Mouse (Mus musculus): ENCODE results near the gene Gsk3b. TPM values are rescaled to one million over a fixed set of nuclear protein-coding genes. Genes with fewer than 3 reads are reported as not detected.
A peak's percentile ranks its signal among the peaks of the same experiment; 100 is the strongest.

The Gsk3b gene
- polyA plus RNA-seq, 1 experiment from 2014 or later, result 130 TPM

DNA sequence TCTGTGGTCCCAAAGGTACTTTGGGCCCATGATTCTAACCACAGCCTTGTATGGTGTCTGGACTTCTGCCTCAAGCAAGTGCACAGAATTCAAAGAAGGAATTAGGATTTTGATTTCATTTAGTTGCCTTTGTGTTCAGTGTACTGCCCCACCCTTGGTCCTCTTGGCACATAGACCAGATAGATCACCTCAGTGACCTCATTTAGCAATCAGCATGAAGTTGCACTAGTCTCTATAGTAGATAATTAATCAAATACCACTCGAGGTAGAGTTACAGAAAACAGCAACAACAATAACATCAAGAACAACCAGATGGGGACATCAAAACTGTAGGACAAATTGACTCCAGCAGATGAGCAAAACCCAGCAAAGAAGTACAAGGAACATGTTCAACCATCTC, 8.6 kb upstream of the Gsk3b start:
- H3K27ac ChIP-seq (ENCODE audit: low read depth, low read length), result no peak overlapping the region
- H3K9ac ChIP-seq (ENCODE audit: low read length), result no peak overlapping the region
- H3K4me1 ChIP-seq (ENCODE audit: control insufficient read depth, insufficient read depth, low read length), result no peaks in the 10 kb centered on the region
- H3K27me3 ChIP-seq (replicated peaks; ENCODE audit: control insufficient read depth, insufficient read depth, low read length), result no peaks in the 10 kb centered on the region
- DNase-seq (ENCODE audit: low spot score), result no peak
- no peak overlapping the region for H3K4me2 ChIP-seq (ENCODE audit: low read length)
- WGBS, result 73% methylated on average over 1 of the region's 1 CpGs
- ATAC-seq, result no peak
- no peaks in the 10 kb centered on the region for H3K9me3 ChIP-seq (replicated peaks; ENCODE audit: control insufficient read depth, low read length)
- no peak overlapping the region for H3K4me3 ChIP-seq (ENCODE audit: low read depth, low read length)
- H3K36me3 ChIP-seq (ENCODE audit: control insufficient read depth, insufficient read depth, low read length), result no peaks in the 10 kb centered on the region

DNA sequence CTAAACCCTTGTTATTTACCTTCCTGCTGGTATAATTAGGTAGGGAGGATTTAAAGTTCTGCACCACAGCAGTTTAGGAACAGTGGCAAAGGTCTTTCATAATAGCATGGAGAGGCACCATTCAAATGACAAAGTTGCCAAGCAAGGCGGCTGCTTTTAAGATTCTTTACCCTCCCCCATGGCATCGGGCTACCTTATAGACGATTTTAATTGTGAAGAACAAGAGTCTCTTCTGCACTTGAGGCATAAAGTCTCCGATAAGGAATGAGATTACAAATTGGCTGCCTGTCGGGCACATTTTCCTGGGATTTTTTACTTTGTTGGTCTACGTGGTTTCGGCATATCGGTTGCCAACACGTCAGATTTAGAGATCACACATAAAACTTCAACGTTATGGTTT, 1.6 kb upstream of the Gsk3b start:
- Histone ChIP-seq H3K4me2 (ENCODE audit: low read length) (peak overlapping the region; percentile 72), H3K27me3 (replicated peaks; ENCODE audit: control insufficient read depth, insufficient read depth, low read length) (no peaks in the 10 kb centered on the region), H3K36me3 (ENCODE audit: control insufficient read depth, insufficient read depth, low read length) (no peaks in the 10 kb centered on the region), H3K9me3 (replicated peaks; ENCODE audit: control insufficient read depth, low read length) (no peaks in the 10 kb centered on the region), H3K4me1 (ENCODE audit: control insufficient read depth, insufficient read depth, low read length) (peaks cover 8% of the 10 kb centered on the region), H3K4me3 (ENCODE audit: low read depth, low read length) (peak overlapping the region; percentile 98), H3K9ac (ENCODE audit: low read length) (peak overlapping the region; percentile 97), H3K27ac (ENCODE audit: low read depth, low read length) (peak overlapping the region; percentile 100)
- 12% methylated on average over 10 of the region's 10 CpGs for WGBS
- DNase-seq (ENCODE audit: low spot score), result peak; percentile 46
- no peak for ATAC-seq

DNA sequence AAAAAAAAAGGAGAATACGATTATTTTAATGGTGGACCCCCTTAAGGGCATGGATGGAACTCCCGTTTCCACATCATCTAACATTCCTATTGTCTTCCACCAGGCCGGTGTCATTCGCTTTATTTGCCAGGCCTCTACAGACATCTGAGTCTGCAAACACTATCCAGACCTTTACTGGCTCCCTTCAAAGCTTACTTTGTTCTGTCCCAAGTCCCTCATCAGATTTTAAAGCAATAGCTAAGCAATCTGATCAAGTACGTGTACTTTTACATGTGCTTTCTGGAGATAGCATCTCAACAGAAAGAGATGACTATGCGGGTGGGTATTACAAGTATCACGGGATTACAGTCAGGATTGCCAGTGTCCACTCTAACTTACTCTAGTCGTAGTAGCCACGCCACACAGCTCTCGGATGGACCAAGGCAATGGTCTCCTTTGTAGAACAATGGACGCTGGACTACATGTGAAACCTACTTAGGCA, 1.1 kb upstream of the Gsk3b start:
- WGBS, result 2% methylated on average over 11 of the region's 11 CpGs
- DNase-seq (ENCODE audit: low spot score) (peak; percentile 58), ATAC-seq (no peak)
- peak overlapping the region; percentile 97 for H3K9ac ChIP-seq (ENCODE audit: low read length)
- peak overlapping the region; percentile 98 for H3K4me3 ChIP-seq (ENCODE audit: low read depth, low read length)
- H3K4me1 ChIP-seq (ENCODE audit: control insufficient read depth, insufficient read depth, low read length), result peaks cover 8% of the 10 kb centered on the region
- peak overlapping the region; percentile 72 for H3K4me2 ChIP-seq (ENCODE audit: low read length)
- no peaks in the 10 kb centered on the region for H3K36me3 ChIP-seq (ENCODE audit: control insufficient read depth, insufficient read depth, low read length)
- peak overlapping the region; percentile 100 for H3K27ac ChIP-seq (ENCODE audit: low read depth, low read length)
- no peaks in the 10 kb centered on the region for H3K9me3 ChIP-seq (replicated peaks; ENCODE audit: control insufficient read depth, low read length)
- H3K27me3 ChIP-seq (replicated peaks; ENCODE audit: control insufficient read depth, insufficient read depth, low read length), result no peaks in the 10 kb centered on the region

DNA sequence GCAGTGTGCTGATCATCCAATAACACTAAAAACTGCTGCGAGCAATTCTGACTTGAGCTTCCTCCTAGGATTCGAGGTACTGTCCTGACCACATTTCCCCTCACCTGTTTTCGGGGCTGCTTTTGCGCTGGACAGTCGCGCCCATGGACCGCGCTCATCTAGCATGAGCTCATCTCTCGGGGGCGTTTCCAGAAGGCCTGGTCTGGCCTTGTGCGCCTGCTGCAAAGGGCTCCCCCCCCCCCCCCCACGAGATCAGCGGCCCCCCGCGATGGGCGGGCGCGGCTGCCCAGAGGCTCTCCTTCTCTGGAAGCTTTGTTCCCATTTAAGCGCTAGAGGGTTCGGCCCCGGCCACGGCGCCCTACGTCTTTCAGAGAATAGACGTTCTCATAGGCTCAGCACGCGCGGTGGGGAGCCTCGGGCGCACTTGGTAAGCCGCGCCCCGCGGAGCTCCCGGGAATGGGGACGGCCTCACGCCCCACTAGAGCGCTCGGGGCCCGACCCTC, 624 bp upstream of the Gsk3b start:
- Histone ChIP-seq H3K27ac (ENCODE audit: low read depth, low read length) (peak overlapping the region; percentile 100), H3K9ac (ENCODE audit: low read length) (peak overlapping the region; percentile 97), H3K4me2 (ENCODE audit: low read length) (peak overlapping the region; percentile 72), H3K36me3 (ENCODE audit: control insufficient read depth, insufficient read depth, low read length) (no peaks in the 10 kb centered on the region), H3K4me1 (ENCODE audit: control insufficient read depth, insufficient read depth, low read length) (peaks cover 11% of the 10 kb centered on the region), H3K4me3 (ENCODE audit: low read depth, low read length) (peak overlapping the region; percentile 98), H3K9me3 (replicated peaks; ENCODE audit: control insufficient read depth, low read length) (no peaks in the 10 kb centered on the region), H3K27me3 (replicated peaks; ENCODE audit: control insufficient read depth, insufficient read depth, low read length) (no peaks in the 10 kb centered on the region)
- WGBS, result 1% methylated on average over 32 of the region's 40 CpGs
- DNase-seq (ENCODE audit: low spot score), result no peak
- no peak; the same call in 1 of the 2 replicates for ATAC-seq

DNA sequence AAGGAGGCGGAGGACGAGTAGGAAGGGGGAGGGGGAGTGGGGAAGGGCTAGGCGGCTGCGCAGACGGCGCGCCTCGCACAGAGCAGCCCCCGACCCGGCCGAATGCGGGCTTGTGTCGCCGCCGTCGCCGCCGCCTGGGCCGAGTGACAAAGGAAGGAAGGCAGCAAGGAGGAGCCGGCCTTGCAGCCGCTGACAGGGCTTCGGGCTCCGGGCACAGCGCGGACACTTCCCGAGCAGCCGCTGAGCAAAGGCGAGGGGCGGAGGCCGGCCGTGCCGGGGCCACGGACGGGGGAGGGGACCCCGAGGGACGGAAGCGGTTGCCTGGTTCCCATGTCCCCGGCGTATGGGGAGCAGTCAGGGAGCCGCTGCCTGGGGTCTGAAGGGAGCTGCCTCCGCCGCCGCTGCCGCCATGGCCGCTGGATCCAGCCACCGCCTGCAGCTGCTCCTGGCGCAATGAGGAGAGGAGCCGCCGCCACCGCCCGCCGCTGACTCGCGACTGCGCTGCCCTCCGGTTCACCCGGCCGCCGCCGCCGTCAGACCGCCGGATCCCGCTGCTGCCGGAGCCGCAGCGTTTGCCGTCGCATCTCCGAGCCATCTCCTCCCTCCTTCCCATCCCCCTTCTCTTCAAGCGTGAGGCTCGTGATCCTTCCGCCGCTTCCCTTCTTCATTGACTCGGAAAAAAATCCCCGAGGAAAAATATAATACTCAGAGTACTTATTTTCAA, 808 bp downstream of the Gsk3b start:
- peak overlapping the region; percentile 100 for H3K27ac ChIP-seq (ENCODE audit: low read depth, low read length)
- WGBS, result 0% methylated on average over 51 of the region's 76 CpGs

DNA sequence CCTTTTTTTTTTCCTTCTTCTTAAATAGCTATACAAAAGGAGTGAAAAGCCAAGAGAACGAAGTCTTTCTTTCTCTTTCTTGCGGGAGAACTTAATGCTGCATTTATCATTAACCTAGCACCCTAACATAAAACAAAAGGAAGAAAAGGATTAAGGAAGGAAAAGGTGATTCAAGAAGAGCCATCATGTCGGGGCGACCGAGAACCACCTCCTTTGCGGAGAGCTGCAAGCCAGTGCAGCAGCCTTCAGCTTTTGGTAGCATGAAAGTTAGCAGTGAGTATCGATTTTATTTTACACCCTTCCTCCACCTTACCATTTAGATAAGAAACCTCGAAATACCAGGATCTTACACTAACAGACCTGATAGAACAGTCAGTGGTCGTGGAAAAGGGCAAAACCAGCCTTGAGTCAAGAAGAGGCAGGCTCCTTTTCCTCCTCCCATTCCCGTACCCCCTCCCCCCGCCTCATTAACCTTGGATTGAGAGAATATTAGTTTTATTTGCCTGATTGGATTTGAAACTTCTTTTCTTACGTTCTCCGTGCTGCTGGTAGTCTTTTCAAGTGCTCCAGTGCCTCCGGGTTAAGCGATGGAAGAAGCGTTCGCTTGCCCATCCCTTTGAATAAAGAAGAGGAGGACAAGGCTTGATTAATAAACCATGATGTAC, 1.7 kb downstream of the Gsk3b start:
- WGBS, result under 1% methylated on average over 17 of the region's 17 CpGs
- H3K4me1 ChIP-seq (ENCODE audit: control insufficient read depth, insufficient read depth, low read length), result peaks cover 29% of the 10 kb centered on the region
- no peak for ATAC-seq
- peak overlapping the region; percentile 94 for H3K4me2 ChIP-seq (ENCODE audit: low read length)
- H3K9ac ChIP-seq (ENCODE audit: low read length), result peak overlapping the region; percentile 99
- no peaks in the 10 kb centered on the region for H3K9me3 ChIP-seq (replicated peaks; ENCODE audit: control insufficient read depth, low read length)
- no peaks in the 10 kb centered on the region for H3K36me3 ChIP-seq (ENCODE audit: control insufficient read depth, insufficient read depth, low read length)
- no peaks in the 10 kb centered on the region for H3K27me3 ChIP-seq (replicated peaks; ENCODE audit: control insufficient read depth, insufficient read depth, low read length)
- peak overlapping the region; percentile 100 for H3K27ac ChIP-seq (ENCODE audit: low read depth, low read length)
- peak overlapping the region; percentile 98 for H3K4me3 ChIP-seq (ENCODE audit: low read depth, low read length)
- peak; percentile 33 for DNase-seq (ENCODE audit: low spot score)

More for the DNA sequence above, 808 bp downstream of the Gsk3b start:
- ATAC-seq (peak; percentile 6), DNase-seq (ENCODE audit: low spot score) (peak; percentile 85)
- Histone ChIP-seq H3K36me3 (ENCODE audit: control insufficient read depth, insufficient read depth, low read length) (no peaks in the 10 kb centered on the region), H3K9me3 (replicated peaks; ENCODE audit: control insufficient read depth, low read length) (no peaks in the 10 kb centered on the region), H3K4me3 (ENCODE audit: low read depth, low read length) (peak overlapping the region; percentile 98), H3K4me2 (ENCODE audit: low read length) (peak overlapping the region; percentile 94), H3K9ac (ENCODE audit: low read length) (peak overlapping the region; percentile 99), H3K4me1 (ENCODE audit: control insufficient read depth, insufficient read depth, low read length) (peaks cover 21% of the 10 kb centered on the region), H3K27me3 (replicated peaks; ENCODE audit: control insufficient read depth, insufficient read depth, low read length) (no peaks in the 10 kb centered on the region)

DNA sequence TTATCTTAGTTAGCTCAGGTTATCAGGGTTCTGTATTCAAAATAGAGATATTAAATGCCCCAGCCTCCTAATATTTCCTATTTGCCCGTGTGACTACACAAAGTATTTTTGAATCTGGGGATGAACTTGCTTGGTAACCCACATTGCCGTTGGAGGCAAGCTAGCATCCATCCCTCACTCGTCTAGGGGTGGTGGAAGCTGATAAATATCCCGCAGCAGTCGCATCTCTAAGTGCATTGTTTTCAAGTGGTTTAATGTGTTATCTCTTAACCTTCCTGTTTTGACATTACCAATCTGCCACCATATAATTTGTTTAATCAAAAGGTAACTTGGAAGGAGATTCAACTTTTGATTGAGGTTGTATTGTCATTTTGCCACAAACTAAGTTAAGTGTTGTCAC, 2.2 kb downstream of the Gsk3b start:
- ATAC-seq (no peak), DNase-seq (ENCODE audit: low spot score) (no peak)
- Histone ChIP-seq H3K4me2 (ENCODE audit: low read length) (peak overlapping the region; percentile 94), H3K9ac (ENCODE audit: low read length) (peak overlapping the region; percentile 99), H3K27me3 (replicated peaks; ENCODE audit: control insufficient read depth, insufficient read depth, low read length) (no peaks in the 10 kb centered on the region), H3K9me3 (replicated peaks; ENCODE audit: control insufficient read depth, low read length) (no peaks in the 10 kb centered on the region), H3K27ac (ENCODE audit: low read depth, low read length) (no peak overlapping the region), H3K4me1 (ENCODE audit: control insufficient read depth, insufficient read depth, low read length) (peaks cover 35% of the 10 kb centered on the region), H3K36me3 (ENCODE audit: control insufficient read depth, insufficient read depth, low read length) (no peaks in the 10 kb centered on the region), H3K4me3 (ENCODE audit: low read depth, low read length) (peak overlapping the region; percentile 98)
- WGBS, result under 1% methylated on average over 5 of the region's 5 CpGs

DNA sequence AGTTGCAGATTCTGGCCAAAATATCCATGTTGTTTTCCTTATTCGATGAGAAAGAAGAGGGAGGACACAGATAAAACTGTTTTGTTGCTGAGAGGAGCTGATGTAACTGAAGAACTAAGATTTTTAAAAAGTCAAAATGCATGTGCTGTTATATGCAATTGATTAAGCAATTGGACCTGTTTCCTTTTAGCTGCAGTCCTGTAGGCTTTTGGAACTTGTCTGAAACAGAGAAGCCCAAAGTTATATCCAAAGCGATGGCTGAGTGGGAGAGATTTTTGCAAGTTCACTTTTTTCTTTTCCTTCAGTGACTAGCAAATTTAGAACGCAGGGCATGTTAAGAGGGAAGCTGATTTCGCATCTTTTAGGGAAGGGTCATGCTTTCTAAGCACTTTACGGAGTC, 2.9 kb downstream of the Gsk3b start:
- peak overlapping the region; percentile 98 for H3K4me3 ChIP-seq (ENCODE audit: low read depth, low read length)
- 6% methylated on average over 5 of the region's 5 CpGs for WGBS
- DNase-seq (ENCODE audit: low spot score) (no peak), ATAC-seq (no peak)
- H3K9ac ChIP-seq (ENCODE audit: low read length), result peak overlapping the region; percentile 99
- H3K27ac ChIP-seq (ENCODE audit: low read depth, low read length), result no peak overlapping the region
- peak overlapping the region; percentile 94 for H3K4me2 ChIP-seq (ENCODE audit: low read length)
- no peaks in the 10 kb centered on the region for H3K36me3 ChIP-seq (ENCODE audit: control insufficient read depth, insufficient read depth, low read length)
- H3K9me3 ChIP-seq (replicated peaks; ENCODE audit: control insufficient read depth, low read length), result no peaks in the 10 kb centered on the region
- H3K4me1 ChIP-seq (ENCODE audit: control insufficient read depth, insufficient read depth, low read length), result peaks cover 35% of the 10 kb centered on the region
- H3K27me3 ChIP-seq (replicated peaks; ENCODE audit: control insufficient read depth, insufficient read depth, low read length), result no peaks in the 10 kb centered on the region

DNA sequence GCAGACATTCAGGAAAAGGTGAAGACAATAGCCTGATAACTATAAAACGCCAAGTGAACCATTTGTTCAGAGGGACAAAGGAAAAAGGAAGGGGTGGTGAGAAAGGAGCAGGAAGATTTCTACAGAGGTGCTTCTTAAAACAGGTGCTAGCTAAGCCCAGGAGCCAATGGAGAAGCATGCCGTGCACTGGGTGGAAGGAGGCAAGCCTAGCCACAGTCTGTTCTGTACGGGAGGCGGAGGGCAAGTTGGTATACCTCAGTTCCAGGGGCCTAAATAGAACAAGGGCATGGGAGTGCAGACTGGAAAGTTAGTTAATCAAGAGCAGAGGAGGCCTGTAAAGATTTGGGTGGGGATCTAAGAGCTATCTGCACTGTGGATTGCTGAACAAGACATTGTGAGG, 3.8 kb downstream of the Gsk3b start:
- 2% methylated on average over 4 of the region's 4 CpGs for WGBS
- no peak overlapping the region for H3K27ac ChIP-seq (ENCODE audit: low read depth, low read length)
- peak; percentile 39 for DNase-seq (ENCODE audit: low spot score)

More for the DNA sequence above, 3.8 kb downstream of the Gsk3b start:
- no peaks in the 10 kb centered on the region for H3K9me3 ChIP-seq (replicated peaks; ENCODE audit: control insufficient read depth, low read length)
- H3K27me3 ChIP-seq (replicated peaks; ENCODE audit: control insufficient read depth, insufficient read depth, low read length), result no peaks in the 10 kb centered on the region
- H3K36me3 ChIP-seq (ENCODE audit: control insufficient read depth, insufficient read depth, low read length), result 0 out of 2 replicates have a peak, but pooled peaks cover 3% of the 10 kb centered on the region
- peak overlapping the region; percentile 98 for H3K4me3 ChIP-seq (ENCODE audit: low read depth, low read length)
- H3K4me1 ChIP-seq (ENCODE audit: control insufficient read depth, insufficient read depth, low read length), result peaks cover 36% of the 10 kb centered on the region
- H3K4me2 ChIP-seq (ENCODE audit: low read length), result peak overlapping the region; percentile 94
- ATAC-seq, result no peak
- peak overlapping the region; percentile 70 for H3K9ac ChIP-seq (ENCODE audit: low read length)
